Mouse (Mus musculus) midbrain, embryonic 12.5 days (tissue): Measurements from ENCODE around the gene Zp1. TPM values are rescaled to one million over a fixed set of nuclear protein-coding genes. Genes with fewer than 3 reads are reported as not detected.

Experiments
- ATAC-seq: fragments of 200-750 bp; cut with Nextera tagmentation; 2 replicates; pipeline ENCODE4 v1.8.0; 2017; ENCODE audit warnings: low read depth, moderate TSS enrichment, moderate library complexity; ENCODE audit not compliant: low FRiP score
- H3K27ac ChIP-seq: fragments of 300-500 bp; sonication (generic); replicated peaks from 2 replicates; pipeline ENCODE4 v1.5.1; 2016; ENCODE audit warnings: mild to moderate bottlenecking
- H3K27me3 ChIP-seq: fragments of 300-500 bp; sonication (generic); 2 replicates; pipeline ENCODE4 v1.6.1; 2016; ENCODE audit warnings: mild to moderate bottlenecking
- H3K36me3 ChIP-seq: fragments of 300-500 bp; sonication (generic); 2 replicates; pipeline ENCODE4 v1.6.1; 2016
- H3K4me1 ChIP-seq: fragments of 300-500 bp; sonication (generic); 2 replicates; pipeline ENCODE4 v1.6.1; 2016
- H3K4me2 ChIP-seq: fragments of 300-500 bp; sonication (generic); replicated peaks from 2 replicates; pipeline ENCODE4 v1.6.1; 2016; ENCODE audit warnings: mild to moderate bottlenecking, moderate library complexity
- H3K4me3 ChIP-seq: fragments of 300-500 bp; sonication (generic); 2 replicates; pipeline ENCODE4 v1.5.1; 2016; ENCODE audit warnings: mild to moderate bottlenecking
- H3K9ac ChIP-seq: fragments of 300-500 bp; sonication (generic); replicated peaks from 2 replicates; pipeline ENCODE4 v1.6.1; 2016; ENCODE audit warnings: mild to moderate bottlenecking, moderate library complexity
- H3K9me3 ChIP-seq: fragments of 300-500 bp; sonication (generic); 2 replicates; pipeline ENCODE4 v1.6.1; 2016; ENCODE audit warnings: mild to moderate bottlenecking
- WGBS: fragments of 180-500 bp; shearing (Covaris S2); methylation state at CpG from one replicate; pipeline ENCODE4 v1.1.7; 2016; 5-methylcytosine and 5-hydroxymethylcytosine counted together
- polyA plus RNA-seq: library from polyadenylated mRNA; unstranded; fragments of >200 nt; fragmentation: Nextera tagmentation; extraction: Ambion mirVana; gene quantifications from 2 replicates; pipeline ENCODE4 v1.2.1, GENCODE M21; 2016

Gene Zp1
- polyA plus RNA-seq, 1 experiment from 2014 or later, result not detected

- WGBS, result 87% methylated on average over 3 of the region's 3 CpGs
- Histone ChIP-seq H3K27ac (no peak overlapping the region), H3K4me3 (no peak overlapping the region), H3K36me3 (peaks cover 46% of the 10 kb centered on the region), H3K4me2 (no peak overlapping the region), H3K9ac (no peak overlapping the region), H3K9me3 (no peaks in the 10 kb centered on the region), H3K27me3 (peaks cover 14% of the 10 kb centered on the region), H3K4me1 (peaks cover 36% of the 10 kb centered on the region)
- no peak for ATAC-seq
These were observed 23.5 kb upstream of the Zp1 start for GRCm38 (mm10) chr19:10943955-10944354.

DNA sequence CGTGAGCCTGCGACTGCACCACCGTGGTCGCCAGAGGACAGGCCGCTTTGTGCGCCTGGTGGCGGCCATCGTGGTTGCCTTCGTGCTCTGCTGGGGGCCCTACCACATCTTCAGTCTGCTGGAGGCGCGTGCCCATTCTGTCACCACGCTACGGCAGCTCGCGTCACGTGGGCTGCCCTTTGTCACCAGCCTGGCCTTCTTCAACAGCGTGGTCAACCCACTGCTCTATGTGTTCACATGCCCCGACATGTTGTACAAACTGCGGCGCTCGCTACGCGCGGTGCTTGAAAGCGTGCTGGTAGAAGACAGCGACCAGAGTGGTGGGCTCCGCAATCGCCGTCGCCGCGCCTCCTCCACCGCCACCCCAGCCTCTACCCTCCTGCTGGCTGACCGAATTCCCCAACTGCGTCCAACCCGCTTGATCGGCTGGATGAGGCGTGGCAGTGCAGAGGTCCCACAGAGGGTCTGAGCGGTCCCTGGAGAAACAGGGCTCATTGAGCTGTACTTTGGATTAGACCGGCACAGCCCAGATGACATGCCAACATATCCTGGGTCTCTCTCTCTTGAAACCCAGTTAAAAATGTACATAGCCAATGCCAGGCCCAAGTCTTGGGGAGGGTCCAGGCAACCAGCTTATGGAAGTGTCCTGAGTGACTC, 20.5 kb upstream of the Zp1 start:
- WGBS, result 2% methylated on average over 40 of the region's 40 CpGs
- ATAC-seq, result peak; percentile 87

GRCm38 (mm10) chr19:10940097-10940800, 19.8 kb upstream of the Zp1 start:
- Histone ChIP-seq H3K27me3 (peaks cover 20% of the 10 kb centered on the region), H3K4me2 (peak overlapping the region; percentile 62), H3K36me3 (peaks cover 36% of the 10 kb centered on the region), H3K4me1 (peaks cover 12% of the 10 kb centered on the region), H3K9ac (peak overlapping the region; percentile 53), H3K4me3 (peak overlapping the region; percentile 39), H3K27ac (peak overlapping the region; percentile 55), H3K9me3 (no peaks in the 10 kb centered on the region)
- peak; percentile 93 for ATAC-seq
- WGBS, result 19% methylated on average over 37 of the region's 37 CpGs

More for the DNA sequence above, 20.5 kb upstream of the Zp1 start:
- H3K4me1 ChIP-seq, result peaks cover 12% of the 10 kb centered on the region
- peak overlapping the region; percentile 53 for H3K9ac ChIP-seq
- no peaks in the 10 kb centered on the region for H3K9me3 ChIP-seq
- H3K4me3 ChIP-seq, result peak overlapping the region; percentile 39
- H3K36me3 ChIP-seq, result peaks cover 39% of the 10 kb centered on the region
- peaks cover 20% of the 10 kb centered on the region for H3K27me3 ChIP-seq
- H3K4me2 ChIP-seq, result peak overlapping the region; percentile 62
- H3K27ac ChIP-seq, result peak overlapping the region; percentile 55

- Histone ChIP-seq H3K4me2 (no peak overlapping the region), H3K4me3 (no peak overlapping the region), H3K9ac (no peak overlapping the region), H3K27me3 (peaks cover 20% of the 10 kb centered on the region), H3K27ac (no peak overlapping the region), H3K36me3 (peaks cover 21% of the 10 kb centered on the region), H3K9me3 (no peaks in the 10 kb centered on the region), H3K4me1 (peaks cover 12% of the 10 kb centered on the region)
- WGBS, result 63% methylated on average over 3 of the region's 3 CpGs
- ATAC-seq, result no peak
These were observed 18.3 kb upstream of the Zp1 start for GRCm38 (mm10) chr19:10938771-10939170.

DNA sequence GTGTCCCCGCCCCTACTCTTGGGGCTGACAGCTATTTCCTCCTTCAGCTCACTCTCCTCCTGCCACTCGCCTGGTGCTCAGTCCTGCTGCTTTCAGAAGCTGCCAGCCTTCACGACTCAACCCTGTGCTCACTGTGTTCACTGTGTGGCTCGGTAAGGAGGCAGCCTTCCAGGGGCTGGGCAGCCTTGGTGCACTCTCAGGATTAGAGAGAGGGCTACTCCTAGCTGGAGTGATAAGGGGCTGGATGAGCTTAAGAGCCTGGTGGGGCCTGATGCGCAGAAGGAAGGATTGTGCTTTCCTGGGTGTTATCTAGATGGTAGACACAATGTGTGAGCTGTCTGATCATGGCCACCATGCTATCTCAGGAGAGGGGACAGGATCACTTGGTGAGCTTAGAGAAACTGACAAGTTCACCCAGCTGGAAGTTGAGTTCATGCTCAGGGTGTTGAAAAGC, 16.7 kb upstream of the Zp1 start, which contains the start of gene Ptgdr2:
Ptgdr2 (plus strand) TSS at position 51 of the 454 bp plus-strand sequence.
- H3K27me3 ChIP-seq, result peaks cover 19% of the 10 kb centered on the region
- no peak within 1 kb of the TSS for H3K4me3 ChIP-seq
- ATAC-seq, result no peak
- no peak within 1 kb of the TSS for H3K4me2 ChIP-seq
- peaks cover 12% of the 10 kb centered on the region for H3K4me1 ChIP-seq
- 60% methylated on average over 5 of the region's 5 CpGs for WGBS
- H3K27ac ChIP-seq, result no peak within 1 kb of the TSS
- no peaks in the 10 kb centered on the region for H3K9me3 ChIP-seq
- no peak within 1 kb of the TSS for H3K9ac ChIP-seq
- H3K36me3 ChIP-seq, result peaks cover 5% of the 10 kb centered on the region; the same call in 1 of the 2 replicates

GRCm38 (mm10) chr19:10936077-10936476, 15.6 kb upstream of the Zp1 start:
- WGBS, result 89% methylated on average over 5 of the region's 5 CpGs
- H3K9ac ChIP-seq, result no peak overlapping the region
- no peak overlapping the region for H3K4me2 ChIP-seq
- peaks cover 8% of the 10 kb centered on the region for H3K4me1 ChIP-seq
- H3K36me3 ChIP-seq, result no peaks in the 10 kb centered on the region
- peaks cover 11% of the 10 kb centered on the region for H3K27me3 ChIP-seq
- no peak overlapping the region for H3K27ac ChIP-seq
- no peak for ATAC-seq
- no peak overlapping the region for H3K4me3 ChIP-seq
- no peaks in the 10 kb centered on the region for H3K9me3 ChIP-seq

DNA sequence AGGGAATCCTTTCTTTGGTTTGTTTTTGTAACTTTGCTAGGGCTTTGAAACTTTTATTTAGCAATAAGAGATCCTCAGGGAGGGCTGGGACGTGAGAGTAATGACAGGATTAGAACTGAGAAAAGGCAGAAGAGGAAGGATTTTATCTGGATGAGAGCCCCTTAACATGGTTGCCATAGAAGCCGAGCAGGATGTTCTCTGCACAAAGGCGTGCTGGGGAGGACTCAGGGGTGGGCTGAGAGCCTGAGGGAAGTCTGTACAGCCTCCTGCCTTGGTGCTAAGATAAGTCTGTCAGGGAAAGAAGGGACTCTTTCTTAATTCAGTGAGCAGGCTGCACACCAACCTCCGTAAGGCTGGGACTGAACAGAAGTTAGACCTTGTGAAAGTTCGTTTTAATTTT, 14.6 kb upstream of the Zp1 start:
- Histone ChIP-seq H3K4me2 (no peak overlapping the region), H3K36me3 (no peaks in the 10 kb centered on the region), H3K27ac (no peak overlapping the region), H3K9ac (no peak overlapping the region), H3K4me3 (no peak overlapping the region), H3K4me1 (no peaks in the 10 kb centered on the region), H3K9me3 (no peaks in the 10 kb centered on the region), H3K27me3 (peaks cover 11% of the 10 kb centered on the region)
- ATAC-seq, result no peak
- 14% methylated on average over 5 of the region's 5 CpGs for WGBS

DNA sequence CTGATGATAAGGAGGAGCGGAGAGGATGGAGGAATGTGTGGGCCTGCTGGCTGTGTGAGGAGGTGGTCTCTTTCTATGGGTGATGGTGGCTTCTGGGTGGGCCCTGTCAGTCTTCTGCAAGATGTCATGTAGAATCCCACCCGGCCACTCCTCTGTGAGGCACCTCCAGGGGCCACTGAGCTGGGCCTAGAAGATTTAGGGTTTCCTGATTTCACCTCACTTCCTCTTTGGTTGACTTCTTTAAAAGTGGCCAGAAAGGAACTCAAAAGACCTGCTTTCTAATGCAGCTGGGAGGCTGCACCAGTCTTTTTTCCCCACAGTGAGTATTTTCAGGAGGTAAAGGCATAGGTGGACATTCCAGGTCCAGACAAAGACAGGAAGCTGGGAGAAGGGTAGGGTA, 10.2 kb upstream of the Zp1 start:
- Histone ChIP-seq H3K9ac (no peak overlapping the region), H3K27me3 (no peaks in the 10 kb centered on the region), H3K4me2 (no peak overlapping the region), H3K9me3 (no peaks in the 10 kb centered on the region), H3K36me3 (no peaks in the 10 kb centered on the region), H3K4me1 (0 out of 2 replicates have a peak, but pooled peaks cover 8% of the 10 kb centered on the region), H3K27ac (no peak overlapping the region), H3K4me3 (no peak overlapping the region)
- no peak for ATAC-seq
- WGBS, result 94% methylated on average over 2 of the region's 2 CpGs

DNA sequence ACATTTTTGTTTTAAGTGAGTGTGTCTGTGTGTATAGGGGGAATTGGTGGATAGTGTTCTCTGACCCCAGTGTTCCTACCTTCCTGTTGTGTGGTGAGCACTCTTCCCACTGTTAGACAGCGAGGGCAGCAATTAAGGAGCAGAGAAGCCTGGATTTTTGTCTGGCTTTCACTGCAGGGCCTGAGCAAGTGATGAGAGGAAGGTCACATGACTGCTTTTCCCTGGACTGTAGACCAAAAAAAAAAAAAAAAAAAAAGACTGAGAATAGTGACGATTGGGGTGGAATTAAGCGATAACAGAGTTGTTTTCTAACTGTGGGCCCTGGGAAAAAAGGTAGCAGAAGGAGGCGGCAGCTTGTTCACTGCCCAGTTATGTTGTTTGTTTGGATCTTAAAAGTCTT, 6.2 kb upstream of the Zp1 start:
- Histone ChIP-seq H3K36me3 (no peaks in the 10 kb centered on the region), H3K27me3 (no peaks in the 10 kb centered on the region), H3K27ac (no peak overlapping the region), H3K4me2 (no peak overlapping the region), H3K9me3 (no peaks in the 10 kb centered on the region), H3K9ac (no peak overlapping the region), H3K4me3 (no peak overlapping the region), H3K4me1 (0 out of 2 replicates have a peak, but pooled peaks cover 8% of the 10 kb centered on the region)
- no peak for ATAC-seq
- WGBS, result 38% methylated on average over 4 of the region's 4 CpGs

- H3K4me1 ChIP-seq, result 0 out of 2 replicates have a peak, but pooled peaks cover 8% of the 10 kb centered on the region
- ATAC-seq, result no peak
- no peak overlapping the region for H3K4me2 ChIP-seq
- no peak overlapping the region for H3K4me3 ChIP-seq
- no peaks in the 10 kb centered on the region for H3K9me3 ChIP-seq
- WGBS, result 22% methylated on average over 6 of the region's 6 CpGs
- no peak overlapping the region for H3K9ac ChIP-seq
- no peaks in the 10 kb centered on the region for H3K36me3 ChIP-seq
- no peak overlapping the region for H3K27ac ChIP-seq
- H3K27me3 ChIP-seq, result no peaks in the 10 kb centered on the region
These were observed 5.7 kb upstream of the Zp1 start for GRCm38 (mm10) chr19:10926123-10926621.

DNA sequence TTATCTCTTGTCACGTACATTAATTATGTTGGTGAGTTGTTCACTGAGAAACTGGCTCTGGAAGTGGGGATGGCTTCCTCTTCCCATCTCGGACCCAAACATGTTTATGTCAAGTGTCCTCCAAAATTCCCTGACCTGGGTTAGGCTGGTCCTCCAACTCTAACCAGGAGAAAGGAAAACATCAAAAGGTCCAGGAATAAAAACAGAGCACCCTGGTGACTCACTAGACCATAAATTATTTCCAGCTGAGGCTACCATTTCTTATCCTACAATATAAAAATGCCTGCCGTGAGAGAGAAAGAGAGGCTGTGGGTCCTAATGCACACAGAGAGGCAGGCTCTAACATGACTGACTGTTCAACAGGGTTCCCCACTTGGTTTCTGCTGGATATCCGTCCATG, 3.8 kb upstream of the Zp1 start:
- no peak overlapping the region for H3K9ac ChIP-seq
- no peak overlapping the region for H3K4me3 ChIP-seq
- no peak overlapping the region for H3K4me2 ChIP-seq
- H3K4me1 ChIP-seq, result 0 out of 2 replicates have a peak, but pooled peaks cover 8% of the 10 kb centered on the region
- H3K27me3 ChIP-seq, result no peaks in the 10 kb centered on the region
- ATAC-seq, result no peak
- 75% methylated on average over 4 of the region's 4 CpGs for WGBS
- H3K27ac ChIP-seq, result no peak overlapping the region
- H3K36me3 ChIP-seq, result no peaks in the 10 kb centered on the region
- no peaks in the 10 kb centered on the region for H3K9me3 ChIP-seq

DNA sequence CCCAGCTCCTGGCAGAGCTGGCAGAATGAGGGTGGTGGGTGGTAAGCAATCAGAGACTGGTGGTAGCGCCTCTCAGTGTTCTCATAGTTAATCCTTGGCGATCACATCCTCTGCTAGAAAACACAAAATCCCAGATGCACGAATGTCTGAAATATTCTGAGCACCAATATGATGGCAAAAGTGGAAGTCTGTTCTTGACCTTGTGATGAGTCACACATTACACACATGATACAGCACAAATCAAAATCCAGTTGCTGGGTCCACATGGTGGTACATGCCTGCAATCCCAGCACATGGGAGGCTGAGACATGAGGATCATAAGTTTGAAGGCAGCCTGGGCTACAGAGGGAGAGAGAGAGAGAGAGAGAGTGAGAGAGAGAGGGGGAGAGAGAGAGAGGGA, 626 bp upstream of the Zp1 start:
- WGBS, result 84% methylated on average over 3 of the region's 3 CpGs
- H3K4me1 ChIP-seq, result 0 out of 2 replicates have a peak, but pooled peaks cover 3% of the 10 kb centered on the region
- no peak overlapping the region for H3K9ac ChIP-seq
- ATAC-seq, result no peak
- no peak overlapping the region for H3K4me3 ChIP-seq
- H3K9me3 ChIP-seq, result no peaks in the 10 kb centered on the region
- no peaks in the 10 kb centered on the region for H3K27me3 ChIP-seq
- no peaks in the 10 kb centered on the region for H3K36me3 ChIP-seq
- no peak overlapping the region for H3K27ac ChIP-seq
- no peak overlapping the region for H3K4me2 ChIP-seq
